Mouse (Mus musculus): ENCODE results near the gene Hk1.

Gene Hk1

DNA sequence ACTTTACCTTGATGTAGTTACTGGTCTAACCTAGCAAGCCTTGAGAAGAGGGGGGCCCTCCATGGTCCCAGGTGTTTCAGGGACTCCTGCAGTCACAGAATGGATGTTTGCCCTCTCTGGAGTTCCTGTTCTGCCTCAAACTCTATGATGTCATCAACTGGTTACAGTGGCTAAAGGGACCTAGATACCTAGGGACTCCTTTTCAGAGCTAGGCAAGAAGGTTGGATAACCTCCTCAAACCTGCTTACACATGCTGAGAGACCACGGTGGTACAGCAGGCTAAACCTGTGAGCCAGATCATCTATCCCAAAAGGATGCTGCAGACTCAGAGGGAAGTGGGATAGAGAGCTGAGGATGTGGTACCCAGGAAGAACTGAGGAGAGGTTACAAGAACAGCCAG is at the start of gene Hk1:
Gene Hk1, minus strand, starts transcription at position 101 of the 400 bp plus-strand sequence.
- no peak for DNase-seq (ENCODE audit: low read depth)

DNA sequence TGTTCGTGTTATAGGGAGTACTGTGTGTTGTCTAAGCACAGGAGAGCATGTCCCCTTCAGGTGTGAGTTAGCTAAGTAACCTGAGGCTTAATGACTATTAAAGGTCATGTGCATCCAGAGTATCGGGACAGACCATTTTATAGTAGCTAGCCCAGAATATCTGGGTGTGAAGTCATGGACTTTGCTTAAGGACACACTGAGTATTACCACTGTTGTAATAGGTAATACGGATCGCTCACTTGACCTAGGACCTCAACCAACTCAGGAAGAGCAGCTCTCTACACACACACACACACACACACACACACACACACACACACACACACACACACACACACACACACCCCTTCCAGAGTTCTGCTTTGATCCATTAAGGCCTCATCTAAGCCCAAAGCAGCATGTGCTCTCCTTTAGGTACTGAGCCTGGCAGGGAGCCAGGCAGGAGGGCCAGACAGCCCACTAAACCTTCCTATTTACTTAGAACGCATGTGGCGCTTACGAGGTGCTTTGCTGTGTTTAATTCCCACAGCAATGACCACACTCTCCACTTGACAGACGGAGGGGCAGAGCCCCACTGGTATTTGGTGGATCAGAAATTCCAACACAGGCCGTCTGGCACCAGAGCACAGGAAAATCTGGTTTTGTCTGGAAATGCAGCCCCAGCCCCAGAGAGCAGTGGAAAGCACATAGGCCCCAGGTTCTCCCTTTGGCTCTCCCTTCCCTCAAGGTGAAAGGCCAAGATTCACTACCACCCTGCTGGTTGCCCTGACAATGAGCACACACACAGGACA is 45.6 kb upstream of the Hk1 start:
- no peak for DNase-seq (ENCODE audit: low read depth)

DNA sequence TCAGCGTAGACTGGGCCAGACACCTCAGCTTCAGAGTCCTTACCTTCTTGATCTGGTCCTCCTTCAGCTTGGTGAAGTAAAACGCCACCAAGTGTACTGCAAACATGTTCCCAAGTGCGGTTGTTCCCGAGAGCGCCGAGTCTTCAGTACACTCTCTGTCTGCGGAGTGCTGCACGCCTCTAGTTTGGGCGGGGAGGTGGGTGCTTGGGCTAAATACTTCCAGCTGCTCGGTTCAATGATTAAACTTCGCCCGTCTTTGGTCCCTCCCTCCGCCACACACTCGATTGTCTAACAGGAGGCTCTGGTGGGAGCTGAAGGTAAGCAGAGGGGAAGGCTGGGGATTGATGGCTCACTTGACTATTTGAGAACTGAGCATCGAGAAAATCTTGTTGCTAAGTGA is 42.5 kb upstream of the Hk1 start, which contains the start of gene Hkdc1:
Gene Hkdc1, minus strand, starts transcription at position 237 of the 400 bp plus-strand sequence.
- DNase-seq (ENCODE audit: low read depth) = no peak

DNA sequence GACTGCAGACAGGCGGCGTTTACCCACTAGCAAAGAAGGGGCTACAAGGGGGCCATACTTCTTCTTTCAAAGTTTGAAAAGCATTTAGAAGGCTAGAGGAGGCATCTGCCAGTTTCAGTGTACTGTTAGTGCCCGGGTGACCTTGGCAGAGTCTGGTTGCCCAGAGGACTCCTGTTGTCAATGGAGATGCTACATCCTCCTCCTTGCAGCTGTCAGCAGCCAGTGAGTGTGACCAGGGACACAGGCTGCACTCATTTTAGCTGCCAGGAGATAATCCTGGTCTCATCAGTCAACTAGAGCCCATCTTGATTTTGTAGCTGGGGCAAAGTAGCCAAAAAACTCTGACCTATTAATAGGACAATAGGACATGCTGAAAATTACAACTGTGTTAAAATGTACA is 41.4 kb upstream of the Hk1 start:
- DNase-seq (ENCODE audit: low read depth) = no peak

DNA sequence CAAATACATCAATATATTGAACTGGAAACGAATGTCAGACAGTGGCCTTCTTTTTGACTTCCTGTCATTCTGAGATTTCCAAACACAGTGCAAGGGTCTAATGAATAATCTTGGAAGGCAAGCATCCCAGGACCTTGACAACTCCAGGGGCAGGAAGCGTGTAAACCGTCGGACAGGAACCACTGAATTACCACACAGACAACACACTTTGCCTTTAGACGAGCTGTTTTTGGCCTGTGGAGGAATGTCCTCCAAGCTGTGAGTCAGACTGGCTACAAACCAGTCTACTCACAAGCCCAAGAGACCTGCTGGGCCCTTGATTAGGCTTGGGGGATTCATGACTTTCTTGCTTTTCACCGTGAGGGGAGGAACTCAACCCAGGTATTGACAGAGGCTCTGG is 40.7 kb upstream of the Hk1 start:
- no peak for DNase-seq (ENCODE audit: low read depth)

DNA sequence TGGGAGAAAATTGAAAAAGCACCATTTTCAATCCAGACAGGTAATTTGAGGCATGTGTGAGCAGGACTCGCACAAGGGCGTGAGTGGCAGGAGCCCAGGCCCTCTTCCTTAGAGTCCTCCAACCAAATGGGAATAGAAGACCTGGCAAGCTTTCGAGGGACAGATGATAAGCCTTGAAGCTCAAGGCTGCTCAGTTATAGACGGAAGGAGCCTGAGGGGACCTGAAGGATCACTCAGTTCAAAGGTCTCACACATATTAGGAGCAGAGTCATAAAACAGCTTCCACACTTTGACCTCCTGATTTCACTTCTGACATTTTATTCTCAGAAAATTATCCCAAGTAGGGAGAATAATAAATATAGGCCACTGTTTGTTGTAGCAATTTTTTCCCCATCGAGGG is 39.7 kb upstream of the Hk1 start:
- DNase-seq (ENCODE audit: low read depth) = no peak

DNA sequence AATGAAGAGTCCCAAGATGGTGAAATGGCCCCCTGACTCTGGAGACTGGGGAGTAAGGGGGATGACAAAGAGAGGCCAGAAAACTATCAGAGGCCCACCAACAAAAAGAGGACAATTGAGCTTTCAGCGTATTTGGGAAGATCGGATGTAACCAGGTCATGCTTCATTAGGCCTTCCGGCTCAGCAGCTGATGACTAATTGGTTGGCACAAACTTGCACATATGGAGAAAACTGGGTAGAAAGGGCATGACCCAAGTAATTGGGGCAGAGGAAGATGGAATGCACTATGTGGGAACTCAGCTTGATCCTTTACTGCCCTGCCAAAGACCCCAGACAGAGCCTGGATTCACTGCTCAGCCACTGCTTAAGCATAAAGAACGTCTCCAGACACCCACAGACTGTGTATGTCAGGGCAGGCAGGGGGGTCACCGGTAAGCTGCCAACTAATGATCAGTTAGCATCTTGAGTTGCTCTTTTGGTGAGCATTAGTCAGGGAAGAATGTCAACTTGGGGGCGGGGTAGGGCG is 39.2 kb upstream of the Hk1 start:
- no peak for DNase-seq (ENCODE audit: low read depth)

DNA sequence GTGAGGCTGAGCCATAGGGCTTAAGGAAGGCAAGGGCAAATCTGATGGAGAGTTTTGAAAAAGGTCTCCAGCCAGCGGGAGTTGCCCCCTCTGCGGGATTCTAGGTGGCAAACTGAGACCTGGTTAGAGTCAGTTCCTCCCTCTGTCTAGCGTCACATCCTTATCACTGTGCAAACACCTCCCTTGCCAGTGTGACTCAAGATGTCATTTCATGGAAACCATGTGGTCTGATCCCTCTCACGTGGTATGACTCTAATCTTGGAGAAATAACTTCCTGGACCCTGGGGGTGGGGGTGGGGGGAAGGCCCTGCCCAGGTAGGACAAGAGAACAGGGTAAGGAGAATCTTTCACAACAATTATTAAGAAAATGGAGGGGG is 33.9 kb upstream of the Hk1 start:
- DNase-seq (ENCODE audit: low read depth) = no peak

DNA sequence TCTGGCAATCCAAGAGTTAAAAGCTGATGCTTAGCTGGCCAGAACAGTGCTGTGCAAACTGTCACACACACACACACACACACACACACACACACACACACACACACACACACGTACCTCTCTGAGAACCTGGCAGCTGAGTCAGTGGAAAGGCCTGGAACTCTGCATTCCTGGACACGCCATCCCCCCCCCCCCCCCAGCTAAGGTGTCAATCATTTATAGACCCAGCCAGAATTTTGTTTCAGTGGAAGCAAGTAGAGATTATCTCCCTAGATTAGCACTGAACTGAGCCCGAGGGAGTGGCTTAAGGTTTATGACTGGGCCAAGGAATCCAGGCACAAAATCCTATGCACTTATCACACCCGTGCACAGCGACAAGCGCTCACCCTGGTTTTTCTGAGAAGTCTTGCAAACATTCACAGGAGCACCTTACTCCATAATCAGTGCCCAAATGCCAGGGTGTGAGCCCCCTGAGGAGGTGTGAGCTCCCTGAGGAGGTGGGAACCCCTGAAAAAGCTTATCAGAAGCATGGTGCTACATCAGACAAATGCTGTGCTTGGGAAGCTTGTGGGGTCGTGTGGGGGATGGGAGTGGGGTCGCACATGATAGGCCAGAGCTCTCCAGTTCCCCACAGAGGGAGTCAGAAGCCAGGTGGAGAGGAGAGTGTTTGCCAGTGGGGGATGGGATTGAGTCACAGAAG is 33.3 kb upstream of the Hk1 start:
- no peak for DNase-seq (ENCODE audit: low read depth)

DNA sequence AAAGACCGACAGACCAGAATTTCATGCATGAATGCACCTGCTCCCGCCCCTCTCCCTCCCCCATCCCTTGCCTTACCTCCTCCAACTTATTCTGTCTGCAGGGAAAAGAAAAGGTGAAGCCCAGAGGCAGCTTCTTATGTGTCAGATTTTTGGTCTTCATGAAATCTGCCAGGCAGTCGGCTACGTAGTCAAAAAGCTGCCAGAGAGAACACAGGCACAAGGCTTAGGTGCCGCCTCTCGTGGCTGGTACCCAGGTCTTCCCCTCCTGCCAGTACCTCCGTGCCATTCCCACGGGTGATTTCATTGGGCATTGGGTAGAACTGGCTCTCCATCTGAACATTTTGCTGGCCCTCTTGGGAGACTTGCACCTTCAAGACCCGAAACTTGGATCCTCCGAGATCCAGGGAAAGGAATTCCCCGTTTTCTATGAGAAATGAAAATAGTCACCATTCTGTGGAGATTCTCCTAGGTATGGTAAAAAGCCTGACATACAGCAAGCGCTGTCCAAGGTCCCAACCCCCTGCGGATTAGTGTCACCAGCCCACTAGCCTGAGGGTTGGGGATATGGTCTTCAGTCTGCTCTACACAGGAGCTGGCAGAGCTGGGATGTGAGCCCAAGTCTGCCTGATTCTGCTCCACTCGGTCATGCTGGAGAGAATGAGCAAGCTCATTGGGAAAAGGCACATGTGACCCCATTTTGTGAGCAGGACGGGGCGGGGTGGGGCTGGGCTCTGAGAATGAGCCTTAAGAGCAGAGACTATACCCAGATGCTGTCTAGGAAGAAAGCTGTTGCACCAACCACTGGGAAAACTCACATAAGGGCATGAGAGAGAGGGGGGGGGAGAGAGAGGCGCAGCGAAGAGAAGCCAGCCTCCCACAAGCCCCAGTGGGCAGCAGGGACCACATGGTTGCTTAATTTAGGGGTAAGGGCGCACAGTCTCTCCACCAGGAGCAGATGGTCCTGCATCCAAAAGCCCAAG is 32.0 kb upstream of the Hk1 start:
- DNase-seq (ENCODE audit: low read depth) = no peak

DNA sequence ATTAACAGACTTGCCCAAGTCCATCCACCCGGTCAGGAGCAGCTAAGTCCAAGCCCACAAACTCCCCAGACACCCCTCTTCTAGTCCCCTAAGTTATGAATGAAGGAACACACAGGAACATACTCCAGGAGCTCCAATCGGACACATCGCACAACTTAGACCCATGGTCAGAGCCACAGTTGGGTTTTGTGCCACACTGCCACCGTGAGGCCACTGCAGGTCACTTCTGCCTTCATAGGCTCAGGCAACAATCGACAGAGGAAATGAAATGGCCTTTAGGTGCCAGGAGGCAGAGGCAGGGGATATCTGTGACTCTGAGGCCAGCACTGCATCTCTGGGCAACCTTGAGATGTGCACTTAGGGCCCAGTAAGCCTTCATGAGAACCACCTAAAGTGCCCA is 31.2 kb upstream of the Hk1 start:
- DNase-seq (ENCODE audit: low read depth) = peak; percentile 68

DNA sequence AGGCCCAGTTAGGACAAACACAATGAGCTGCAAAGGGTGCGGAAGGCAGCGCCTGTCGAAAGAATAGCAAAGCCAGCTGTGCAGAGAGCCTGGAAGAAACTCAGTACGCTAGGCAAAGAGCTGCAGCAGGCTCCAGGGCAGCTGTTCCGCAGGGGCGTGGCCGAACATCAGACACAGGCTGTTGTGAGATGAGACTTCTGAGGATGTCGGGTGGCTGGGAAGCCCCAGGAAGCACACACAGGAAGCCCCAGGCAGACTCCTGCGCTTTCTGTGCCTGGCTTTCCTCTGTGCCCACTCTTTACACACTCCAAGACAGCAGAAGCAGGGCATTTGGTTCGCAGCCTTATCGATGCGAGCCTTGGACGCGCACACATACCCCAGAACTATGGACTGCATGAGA is 25.2 kb upstream of the Hk1 start:
- peak; percentile 20 for DNase-seq (ENCODE audit: low read depth)

DNA sequence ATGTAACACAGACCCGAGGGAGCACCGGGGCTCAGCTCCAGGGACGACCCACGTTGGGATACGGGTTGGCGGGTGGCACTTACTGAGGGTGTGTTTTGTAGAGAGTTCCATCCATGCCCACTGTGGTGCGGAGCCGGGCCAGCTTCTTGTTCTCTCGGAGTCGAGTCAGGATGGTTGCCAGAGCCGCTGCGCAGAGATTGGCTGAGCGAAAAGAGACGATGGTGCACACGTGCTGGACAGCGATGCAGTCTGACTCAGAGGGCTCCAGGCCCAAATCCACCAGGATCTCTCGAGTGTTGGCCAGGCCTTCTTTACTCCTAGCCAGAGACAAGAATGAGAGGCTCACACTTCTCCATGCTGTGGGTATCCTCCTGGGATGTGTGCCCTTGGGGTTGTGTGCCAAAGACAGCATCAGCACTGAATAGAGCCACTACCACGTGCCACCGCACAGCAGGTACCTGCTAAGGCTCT is 22.0 kb upstream of the Hk1 start:
- DNase-seq (ENCODE audit: low read depth) = no peak

DNA sequence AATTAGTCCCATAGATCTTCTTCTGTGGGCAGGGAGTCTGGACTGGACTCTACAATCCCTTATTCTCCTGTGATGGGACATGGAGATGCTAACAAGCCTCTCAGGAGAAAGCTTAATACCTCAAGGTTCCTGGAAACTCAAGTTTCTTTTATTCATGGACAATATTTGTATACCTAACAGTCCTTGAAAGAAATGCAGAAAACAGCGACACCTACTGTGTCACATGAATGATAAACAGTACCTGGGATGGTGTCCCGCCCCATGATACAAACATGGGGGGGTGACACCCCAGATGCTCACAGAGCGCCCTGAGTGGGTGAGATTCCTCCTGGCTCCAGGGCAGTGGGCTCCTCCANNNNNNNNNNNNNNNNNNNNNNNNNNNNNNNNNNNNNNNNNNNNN is 3.3 kb upstream of the Hk1 start:
- peak; percentile 12 for DNase-seq (ENCODE audit: low read depth)

DNA sequence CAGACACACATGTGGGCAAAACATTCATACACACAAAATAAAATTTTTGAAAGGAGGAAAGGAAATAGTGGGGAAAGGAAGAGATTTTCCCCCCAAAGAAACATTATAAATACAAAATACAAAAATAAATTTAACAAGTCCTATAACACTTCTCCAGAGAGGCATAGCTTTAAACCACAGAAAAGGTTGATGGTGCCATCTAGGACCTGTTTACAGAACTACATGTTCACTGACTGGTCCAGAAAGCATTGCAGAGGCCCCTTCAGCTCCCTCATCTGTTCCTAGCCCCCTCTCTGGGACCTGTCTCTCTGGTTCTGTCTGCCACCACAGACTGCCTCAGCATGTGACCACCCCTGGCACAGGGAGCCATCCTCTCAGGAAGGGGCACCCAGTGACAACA is 1.2 kb upstream of the Hk1 start:
- peak; percentile 39 for DNase-seq (ENCODE audit: low read depth)

DNA sequence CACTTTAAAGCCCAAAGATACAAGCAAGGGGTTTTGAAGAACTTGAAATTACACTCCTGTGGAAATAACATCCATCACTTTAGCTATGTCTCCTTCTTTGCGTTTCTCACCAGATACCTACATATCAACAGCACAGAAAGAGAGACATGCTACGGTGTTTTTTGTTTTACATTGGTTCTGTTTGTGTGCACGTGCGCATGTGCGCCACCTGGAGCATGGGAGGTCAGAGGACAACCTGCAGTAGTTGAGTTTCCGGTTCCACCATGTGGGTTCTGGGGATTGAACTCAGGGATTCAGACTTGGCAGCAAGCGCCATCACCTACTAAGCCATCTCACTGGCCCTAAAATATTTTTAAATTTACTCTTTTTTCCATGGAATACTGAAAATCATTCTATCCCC is 20.9 kb downstream of the Hk1 start:
- DNase-seq (ENCODE audit: low read depth) = peak; percentile 51

DNA sequence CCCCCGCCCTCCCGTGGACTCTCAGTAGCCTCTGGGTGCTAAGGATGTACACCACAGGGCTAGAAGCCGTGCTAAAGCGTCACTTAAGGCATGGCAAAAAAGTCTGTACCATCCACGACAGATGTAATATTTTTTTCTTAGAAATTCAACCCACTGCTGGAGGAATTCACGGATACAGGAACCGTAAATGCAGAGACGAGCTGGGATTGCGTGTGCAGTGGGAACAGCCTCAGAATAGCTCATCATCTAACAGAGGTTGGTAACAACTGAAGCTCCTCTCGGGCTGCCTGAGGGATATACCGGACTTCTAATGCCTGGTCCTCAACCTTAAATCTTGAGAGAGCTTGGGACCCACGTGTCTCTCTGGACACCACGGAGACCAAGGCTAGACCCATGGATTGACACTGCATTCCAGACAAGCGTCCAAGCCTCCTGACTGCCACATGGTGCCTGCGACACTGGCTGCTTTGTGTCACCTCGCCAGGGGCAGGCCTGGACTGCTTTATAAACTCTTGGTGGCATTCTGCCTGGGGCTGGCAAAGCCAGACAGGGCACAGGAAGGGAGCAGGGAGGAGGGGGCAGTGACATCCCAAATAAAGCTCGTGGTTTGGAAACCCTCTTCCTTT is 23.5 kb downstream of the Hk1 start:
- DNase-seq (ENCODE audit: low read depth) = no peak

DNA sequence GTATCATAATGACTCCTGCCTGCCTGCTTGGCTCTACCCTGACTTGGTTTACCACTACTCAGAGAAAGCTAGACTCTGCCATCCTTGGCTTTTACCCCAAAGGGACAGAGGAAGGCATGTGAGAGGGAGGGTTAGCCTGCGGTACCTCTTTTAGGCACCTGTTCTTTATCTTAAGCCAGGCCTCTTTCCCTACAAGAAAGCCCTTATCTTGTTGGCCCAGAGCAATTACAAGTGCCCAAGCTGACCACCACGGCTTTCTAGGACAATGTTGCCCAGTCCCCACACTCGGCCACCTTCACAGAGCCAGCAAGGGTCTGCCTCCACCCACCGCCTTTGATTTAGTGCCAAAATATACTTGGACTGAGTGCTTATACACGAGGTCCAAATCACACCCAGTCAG is 34.6 kb downstream of the Hk1 start:
- no peak for DNase-seq (ENCODE audit: low read depth)

DNA sequence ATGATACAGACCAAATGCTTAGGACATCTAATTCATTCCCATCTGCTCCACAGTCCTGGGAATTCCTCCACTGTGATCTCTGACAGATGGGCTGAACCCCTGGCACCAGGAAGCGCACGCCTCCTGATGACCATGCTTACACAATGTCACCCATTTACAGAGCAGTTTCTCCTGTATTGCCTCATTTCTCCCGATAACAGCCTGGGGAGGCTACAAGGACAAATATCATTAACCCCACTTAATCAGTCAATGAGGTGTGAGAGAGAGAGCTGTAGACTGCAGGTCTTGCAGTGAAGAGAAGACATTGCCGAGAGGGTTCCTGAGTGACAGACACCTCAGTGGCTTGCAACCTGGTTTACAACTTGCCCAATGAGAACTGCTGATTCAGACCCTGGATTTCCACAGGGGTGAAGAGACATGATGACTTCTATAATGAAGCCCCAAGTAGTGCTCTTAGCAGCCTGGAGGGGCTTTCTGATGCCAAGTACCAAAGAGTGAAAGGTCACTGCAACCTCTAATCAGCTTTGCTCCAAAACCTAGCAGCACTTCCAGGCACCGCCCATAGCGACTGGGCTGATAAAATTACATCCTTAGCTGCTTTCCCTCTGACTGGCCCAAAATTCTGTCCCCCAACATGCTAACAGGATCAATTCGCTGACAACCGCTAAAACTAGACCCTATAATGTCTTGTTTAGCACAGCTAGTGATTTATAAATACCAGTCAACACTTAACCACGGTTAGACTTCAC is 35.5 kb downstream of the Hk1 start:
- no peak for DNase-seq (ENCODE audit: low read depth)

DNA sequence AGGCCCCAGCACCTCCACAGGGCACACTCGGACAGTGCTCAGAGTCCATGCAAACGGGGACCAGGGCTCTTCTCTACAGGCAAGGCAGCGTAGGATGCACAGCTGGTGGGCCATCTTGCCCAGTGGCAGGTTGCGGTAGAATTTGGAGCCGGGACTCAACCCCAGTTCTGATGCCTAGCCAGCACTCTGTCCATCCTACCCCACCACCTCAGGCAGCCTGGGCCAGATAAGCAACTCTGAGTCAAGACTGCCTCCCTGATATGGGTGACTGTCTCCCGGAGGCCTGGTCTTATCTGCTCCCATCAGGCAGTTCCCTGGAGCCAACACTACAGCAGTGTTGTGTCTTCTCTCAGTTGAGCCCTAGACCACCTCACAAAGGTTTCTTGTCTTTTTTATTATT is 37.2 kb downstream of the Hk1 start:
- DNase-seq (ENCODE audit: low read depth) = no peak

DNA sequence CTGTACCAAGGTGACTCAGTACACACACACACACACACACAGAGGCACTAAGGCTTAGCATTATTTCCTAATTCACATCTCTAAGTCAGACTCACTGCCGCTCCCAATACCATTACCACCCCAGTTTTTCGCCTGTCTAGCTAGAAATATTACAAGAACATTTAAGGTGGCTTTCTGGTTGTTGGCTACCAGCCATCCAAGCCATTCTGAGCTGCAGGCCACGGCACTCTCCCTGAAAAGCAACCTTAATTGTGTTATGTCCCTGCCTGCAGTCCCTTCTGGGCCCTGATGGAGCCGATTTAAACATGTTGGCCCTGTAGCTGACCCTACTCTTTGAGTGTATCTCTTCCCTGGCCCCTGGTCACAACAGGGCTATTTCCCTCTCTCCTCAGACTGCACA is 37.8 kb downstream of the Hk1 start:
- DNase-seq (ENCODE audit: low read depth) = no peak
